Mouse (Mus musculus) lung, adult 2 months (tissue): ENCODE measurements around the gene Itgal.

ENCODE experiments used
- CTCF ChIP-seq: fragments of 200-500 bp; IDR thresholded peaks from 2 replicates; pipeline ENCODE4 v1.5.1; 2011; ENCODE audit warnings: mild to moderate bottlenecking, low read length, control low read depth; ENCODE audit not compliant: insufficient read depth
- POLR2A ChIP-seq: fragments of 200-500 bp; IDR thresholded peaks from 2 replicates; pipeline ENCODE4 v1.6.1; 2011; ENCODE audit warnings: low read depth, mild to moderate bottlenecking, control low read depth, low read length, borderline replicate concordance; ENCODE audit errors: extremely low read depth

- TF ChIP-seq CTCF (no peak), POLR2A (no peak)
These were observed 41.6 kb downstream of the Itgal start for GRCm38 (mm10) chr7:127337636-127338035.
